Mouse (Mus musculus) thymus, postnatal 36 days (tissue): ENCODE results near the gene Cdk18.

Experiments used
- DNase-seq, 2 experiments: peaks; one replicate each; pipeline ENCODE4 v3.0.0; 2022; ENCODE audit warnings: mixed read lengths in 2 of 2

The Cdk18 gene

GRCm38 (mm10) chr1:132111411-132111810 is 28.1 kb downstream of the Cdk18 start:
- DNase-seq: no peak

GRCm38 (mm10) chr1:132109368-132109767 is 30.1 kb downstream of the Cdk18 start:
- DNase-seq: no peak

- DNase-seq: no peak
These were observed 35.1 kb downstream of the Cdk18 start for GRCm38 (mm10) chr1:132104353-132104752.

GRCm38 (mm10) chr1:132101953-132102697 is 37.4 kb downstream of the Cdk18 start:
- DNase-seq: peak; percentile 60 to 77

GRCm38 (mm10) chr1:132099775-132100174 is 39.7 kb downstream of the Cdk18 start:
- DNase-seq: no peak

GRCm38 (mm10) chr1:132099016-132099415 is 40.5 kb downstream of the Cdk18 start:
- DNase-seq: no peak

- no peak for DNase-seq
These were observed 41.4 kb downstream of the Cdk18 start for GRCm38 (mm10) chr1:132098076-132098475.

- DNase-seq: peak; percentile 34 to 40
These were observed 44.0 kb downstream of the Cdk18 start for GRCm38 (mm10) chr1:132095356-132096004.

- DNase-seq: no peak
These were observed 46.2 kb downstream of the Cdk18 start for GRCm38 (mm10) chr1:132093269-132093668.

- no peak for DNase-seq
These were observed 49.2 kb downstream of the Cdk18 start for GRCm38 (mm10) chr1:132090266-132090665.

- no peak for DNase-seq
These were observed 49.7 kb downstream of the Cdk18 start for GRCm38 (mm10) chr1:132089767-132090166.

GRCm38 (mm10) chr1:132088181-132088671 is 51.3 kb downstream of the Cdk18 start:
- no peak for DNase-seq

GRCm38 (mm10) chr1:132085181-132086049 is 54.1 kb downstream of the Cdk18 start:
- no peak for DNase-seq

GRCm38 (mm10) chr1:132078413-132078812 is 61.1 kb downstream of the Cdk18 start:
- no peak for DNase-seq

GRCm38 (mm10) chr1:132075576-132075975 is 63.9 kb downstream of the Cdk18 start:
- DNase-seq: no peak

- DNase-seq: no peak
These were observed 68.8 kb downstream of the Cdk18 start for GRCm38 (mm10) chr1:132070659-132071058.

- no peak for DNase-seq
These were observed 70.0 kb downstream of the Cdk18 start for GRCm38 (mm10) chr1:132069436-132069835.

GRCm38 (mm10) chr1:132067261-132068255 is 71.9 kb downstream of the Cdk18 start, which contains the start of gene Mfsd4a:
Gene Mfsd4a, minus strand, starts transcription at chr1:132068062.
- peak; percentile 51 to 62 for DNase-seq

- DNase-seq: no peak
These were observed 73.9 kb downstream of the Cdk18 start for GRCm38 (mm10) chr1:132065475-132066172.

GRCm38 (mm10) chr1:132065001-132065400 is 74.5 kb downstream of the Cdk18 start:
- DNase-seq: no peak

- no peak for DNase-seq
These were observed 76.4 kb downstream of the Cdk18 start for GRCm38 (mm10) chr1:132063096-132063495.
